Mouse (Mus musculus) olfactory bulb, adult 2 months (tissue): ENCODE data around the gene Sgca.

ENCODE experiments used
- CTCF ChIP-seq: fragments of 200-500 bp; IDR thresholded peaks from 2 replicates; pipeline ENCODE4 v1.5.1; 2012; ENCODE audit warnings: low read depth, mild to moderate bottlenecking, low read length, moderate library complexity; ENCODE audit not compliant: insufficient read depth
- POLR2A ChIP-seq: fragments of 200-500 bp; IDR thresholded peaks from 2 replicates; pipeline ENCODE4 v1.6.1; 2012; ENCODE audit warnings: mild to moderate bottlenecking, low read depth, low read length, moderate library complexity; ENCODE audit not compliant: insufficient read depth

GRCm38 (mm10) chr11:94927771-94928291, 48.3 kb downstream of the Sgca start:
- TF ChIP-seq CTCF: no peak
- TF ChIP-seq POLR2A: no peak
